Mouse (Mus musculus): ENCODE results near the gene Faap20. TPM values are rescaled to one million over a fixed set of nuclear protein-coding genes. Genes with fewer than 3 reads are reported as not detected.

Faap20 gene
- total RNA-seq, 1 experiment from 2014 or later = 17.0 TPM

DNA sequence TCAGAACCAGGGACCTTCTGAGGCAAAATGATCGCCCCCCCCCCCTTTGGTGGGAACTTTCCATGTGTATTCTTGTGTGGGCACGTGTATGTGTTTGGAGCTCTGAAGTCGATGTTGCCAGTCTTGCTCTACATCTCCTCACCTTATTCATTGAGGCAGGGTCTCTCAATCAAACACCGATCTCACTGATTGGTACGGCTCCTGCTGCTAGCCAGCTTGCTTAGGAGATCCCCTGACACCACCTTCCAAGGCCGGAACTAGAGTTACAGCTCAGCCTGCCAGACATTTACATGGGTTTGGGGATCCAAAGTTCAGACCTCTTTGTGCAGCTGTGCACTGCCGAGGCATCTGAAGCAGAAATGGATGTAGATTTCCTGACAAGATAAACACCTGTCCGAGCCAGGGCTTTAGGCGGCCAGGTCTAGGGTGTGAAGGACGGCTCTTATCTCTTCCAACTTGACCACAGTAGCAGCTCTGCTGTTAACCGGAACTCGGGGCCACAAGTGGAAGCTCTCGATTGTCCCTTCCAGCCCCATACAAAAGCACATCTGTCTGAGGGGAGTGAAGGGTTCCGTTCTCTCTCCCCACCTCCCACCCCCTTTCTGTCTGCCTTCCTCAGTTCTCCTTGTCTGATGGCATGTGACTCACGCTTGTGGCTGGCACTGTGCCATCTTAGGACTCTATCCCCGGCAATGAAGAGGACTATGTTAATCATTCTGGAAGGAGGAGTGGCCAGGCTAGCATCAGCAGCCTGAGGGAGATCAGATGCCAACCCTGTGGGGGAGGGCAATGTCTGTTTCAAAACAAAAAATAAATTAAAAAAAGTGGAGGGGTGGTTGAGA lies 30.5 kb downstream of the Faap20 start:
- ATAC-seq (replicated peaks; ENCODE audit: insufficient number of reproducible peaks, low FRiP score, low TSS enrichment, poor library complexity, severe bottlenecking) = no peak

DNA sequence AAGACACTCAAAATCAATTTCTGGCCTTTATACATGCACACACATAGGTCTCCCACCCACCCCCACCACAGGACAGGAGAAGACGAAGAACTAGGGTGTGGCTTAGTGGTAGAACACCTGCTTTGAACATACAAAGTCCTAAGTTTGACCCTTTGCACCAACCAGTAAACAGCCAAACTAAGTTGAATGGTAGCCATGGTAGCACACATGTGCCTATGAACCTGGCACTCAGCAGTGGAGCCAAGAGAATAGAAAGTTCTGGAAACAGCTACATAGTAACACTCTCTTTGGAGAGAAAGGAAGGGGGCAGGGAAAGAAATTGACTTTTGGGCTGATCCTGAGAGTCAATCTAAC lies 31.1 kb downstream of the Faap20 start:
- ATAC-seq (replicated peaks; ENCODE audit: insufficient number of reproducible peaks, low FRiP score, low TSS enrichment, poor library complexity, severe bottlenecking) = no peak

DNA sequence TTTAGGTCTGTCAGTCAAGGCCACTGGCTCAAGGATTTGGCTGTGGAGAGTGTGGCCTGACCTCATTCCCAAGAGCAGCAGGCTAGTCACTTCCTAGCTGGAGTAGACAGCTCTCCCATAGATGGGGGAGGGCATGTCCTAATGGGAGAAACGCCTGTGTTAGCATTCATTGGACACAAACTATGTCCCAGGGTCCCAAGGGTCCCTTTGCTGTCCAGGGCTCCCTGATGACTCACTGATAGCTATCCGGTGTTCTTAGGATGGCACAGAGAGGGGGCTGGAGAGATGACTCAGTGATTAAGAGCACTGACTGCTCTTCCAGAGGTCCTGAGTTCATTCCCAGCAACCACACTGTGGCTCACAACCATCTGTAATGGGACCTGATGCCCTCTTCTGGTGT lies 31.6 kb downstream of the Faap20 start:
- ATAC-seq (replicated peaks; ENCODE audit: insufficient number of reproducible peaks, low FRiP score, low TSS enrichment, poor library complexity, severe bottlenecking) = no peak

DNA sequence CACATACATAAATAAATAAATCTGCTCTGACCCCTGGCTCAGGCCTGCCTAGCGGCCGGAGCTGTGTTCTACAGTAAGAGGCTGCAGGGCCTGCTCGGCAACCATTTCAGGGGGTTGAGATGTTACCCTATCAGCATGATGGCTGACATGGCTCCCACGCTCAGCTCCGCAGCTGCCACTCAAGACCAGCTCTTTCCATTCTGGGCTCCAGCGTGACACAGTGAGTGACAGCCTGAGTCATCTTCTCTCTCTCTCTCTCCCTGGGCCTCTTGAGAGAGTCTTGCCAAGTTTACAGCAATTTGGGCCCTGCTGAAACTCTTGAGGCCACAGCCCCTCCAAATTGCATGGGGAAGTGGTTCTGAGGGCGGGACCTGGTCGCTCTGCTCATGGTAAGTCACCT lies 32.0 kb downstream of the Faap20 start:
- no peak for ATAC-seq (replicated peaks; ENCODE audit: insufficient number of reproducible peaks, low FRiP score, low TSS enrichment, poor library complexity, severe bottlenecking)

DNA sequence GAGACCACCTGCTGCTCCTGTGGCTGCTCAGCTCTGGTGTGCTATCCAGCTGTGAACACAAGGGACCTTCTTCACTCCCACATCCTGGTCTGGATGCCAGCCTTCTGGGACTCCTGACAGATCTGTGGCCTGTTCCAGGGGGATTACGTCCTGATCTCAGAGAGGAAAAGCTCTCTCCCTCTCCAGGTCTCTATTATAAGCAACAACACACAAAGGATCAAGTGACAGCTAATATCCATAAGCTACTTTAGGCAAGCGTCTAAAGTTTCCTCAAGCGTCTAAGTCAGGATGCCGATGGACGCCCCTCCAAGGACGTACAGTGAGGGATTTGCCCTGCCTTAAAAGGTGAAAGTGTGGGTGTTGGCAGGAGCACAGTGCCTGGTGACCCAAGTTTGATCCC lies 32.6 kb downstream of the Faap20 start:
- no peak for ATAC-seq (replicated peaks; ENCODE audit: insufficient number of reproducible peaks, low FRiP score, low TSS enrichment, poor library complexity, severe bottlenecking)

DNA sequence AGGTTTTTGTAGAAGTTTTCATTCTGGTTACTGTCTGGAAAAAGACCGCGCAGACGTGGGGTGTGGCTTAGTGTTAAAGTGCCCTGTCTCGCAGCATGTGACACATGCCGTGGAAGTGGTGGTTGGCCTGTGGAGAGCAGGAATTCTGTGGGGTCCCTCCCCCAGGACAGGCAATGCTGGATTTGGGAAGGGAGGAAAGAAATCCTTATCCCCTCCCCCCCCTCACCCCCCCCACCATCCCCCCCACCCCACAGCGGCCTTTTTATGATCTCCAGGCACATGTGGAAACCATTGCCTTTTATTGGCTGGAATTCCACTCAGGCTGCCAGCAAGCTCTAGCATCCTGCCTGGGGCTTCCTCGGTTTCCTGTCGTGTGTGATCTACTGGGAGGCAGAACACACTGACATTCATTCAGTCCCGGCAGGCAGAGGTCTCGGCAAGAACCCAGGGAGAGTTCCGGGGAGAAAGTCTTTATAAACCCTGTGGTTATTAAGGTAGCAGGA lies 33.5 kb downstream of the Faap20 start:
- no peak for ATAC-seq (replicated peaks; ENCODE audit: insufficient number of reproducible peaks, low FRiP score, low TSS enrichment, poor library complexity, severe bottlenecking)

DNA sequence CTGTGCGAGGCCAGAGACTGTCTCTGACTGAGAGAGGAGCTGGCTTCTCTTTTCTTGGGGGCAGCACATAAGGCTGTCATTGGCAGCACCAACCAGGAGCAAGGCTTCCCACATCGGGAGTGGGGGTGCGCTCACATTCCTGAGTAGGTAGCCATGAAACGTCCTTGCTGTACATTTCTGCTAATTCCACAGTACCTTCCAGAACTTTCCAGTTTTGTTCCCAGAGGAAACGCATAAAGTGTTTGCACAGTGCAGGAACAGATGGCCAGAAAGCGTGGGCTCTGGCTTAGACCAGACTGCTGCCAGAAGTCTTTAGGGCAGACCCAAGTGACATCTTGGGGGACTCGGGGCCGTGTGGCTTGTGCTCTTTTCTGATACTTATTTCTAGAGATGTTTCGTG lies 34.0 kb downstream of the Faap20 start:
- no peak for ATAC-seq (replicated peaks; ENCODE audit: insufficient number of reproducible peaks, low FRiP score, low TSS enrichment, poor library complexity, severe bottlenecking)

DNA sequence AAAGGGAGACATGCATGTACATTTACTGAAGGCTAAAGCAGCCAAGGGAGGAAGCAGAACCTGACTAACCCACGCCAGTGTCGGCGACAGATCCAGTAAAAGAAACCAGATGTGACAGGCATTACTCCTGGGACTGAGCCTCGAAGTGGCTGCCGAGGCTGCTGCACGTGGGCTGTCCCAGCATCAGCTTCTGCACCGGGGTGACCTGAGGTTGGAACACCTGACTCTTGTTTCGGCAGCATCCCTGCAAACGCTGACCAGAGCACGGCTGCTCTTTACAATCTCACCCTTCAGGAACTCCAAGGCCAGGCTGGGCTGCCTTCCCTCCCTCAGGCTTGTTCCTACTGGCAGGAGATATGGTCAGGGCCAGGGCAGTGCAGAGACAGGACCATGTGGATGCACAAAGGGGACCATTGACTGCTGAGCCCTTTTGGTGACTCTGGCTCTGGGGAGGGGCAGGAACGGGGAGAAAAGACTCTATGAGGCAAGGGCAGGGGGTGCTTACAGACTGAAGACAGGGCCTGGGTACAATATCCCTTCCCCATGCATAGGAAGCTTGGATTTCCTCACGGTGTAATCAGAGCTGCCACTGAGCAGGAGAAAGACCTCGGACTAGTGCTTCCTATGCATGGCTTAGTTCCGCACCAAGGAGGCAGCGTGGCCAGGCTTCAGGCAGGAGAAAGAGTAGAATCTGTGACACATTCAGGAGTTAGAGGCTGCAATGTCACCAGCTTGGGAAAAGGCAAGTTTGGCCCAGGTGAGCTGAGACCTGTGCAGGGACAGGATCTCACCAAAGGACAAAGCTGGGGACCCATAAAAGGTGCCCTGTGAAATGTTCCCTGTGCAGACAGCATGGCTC lies 35.1 kb downstream of the Faap20 start:
- no peak for ATAC-seq (replicated peaks; ENCODE audit: insufficient number of reproducible peaks, low FRiP score, low TSS enrichment, poor library complexity, severe bottlenecking)

DNA sequence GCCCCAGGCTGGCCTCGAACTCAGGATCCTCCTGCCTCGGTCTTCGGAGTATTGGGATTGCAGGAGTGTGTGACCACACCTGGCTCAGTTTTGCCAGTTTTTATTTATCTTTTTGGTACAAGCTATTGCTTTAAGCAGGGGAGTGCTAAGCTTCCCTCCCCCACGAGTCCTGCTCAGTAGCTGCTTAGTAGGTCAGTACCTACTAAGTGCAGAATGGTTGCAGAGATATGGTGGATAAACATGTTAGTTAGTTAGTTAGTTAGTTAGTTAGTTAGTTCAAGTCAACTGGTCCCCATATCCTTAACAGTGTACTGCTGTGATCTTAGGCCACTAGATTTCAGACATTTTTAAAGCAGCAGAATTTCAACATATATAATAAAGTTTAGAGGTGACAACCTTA lies 36.5 kb downstream of the Faap20 start:
- no peak for ATAC-seq (replicated peaks; ENCODE audit: insufficient number of reproducible peaks, low FRiP score, low TSS enrichment, poor library complexity, severe bottlenecking)

DNA sequence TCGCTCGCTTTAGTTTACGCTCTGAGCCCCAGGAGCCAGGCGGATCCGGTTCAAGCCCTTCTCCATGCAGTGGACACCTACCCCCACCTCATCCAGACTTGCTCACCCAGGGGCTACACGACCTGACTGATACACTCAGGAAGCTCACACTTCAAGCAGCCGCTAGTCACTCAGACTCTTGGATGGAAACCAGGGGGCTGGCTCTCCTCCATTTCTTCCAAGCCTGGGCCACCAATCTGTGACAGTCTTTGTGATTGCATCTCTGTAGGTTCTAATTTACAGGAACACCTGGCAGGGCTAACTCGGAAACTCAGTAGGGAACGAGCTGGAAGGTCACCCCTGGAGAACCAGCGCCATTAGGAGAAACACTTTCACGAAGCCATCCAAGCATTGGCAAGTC lies 38.1 kb downstream of the Faap20 start:
- ATAC-seq (replicated peaks; ENCODE audit: insufficient number of reproducible peaks, low FRiP score, low TSS enrichment, poor library complexity, severe bottlenecking) = no peak

DNA sequence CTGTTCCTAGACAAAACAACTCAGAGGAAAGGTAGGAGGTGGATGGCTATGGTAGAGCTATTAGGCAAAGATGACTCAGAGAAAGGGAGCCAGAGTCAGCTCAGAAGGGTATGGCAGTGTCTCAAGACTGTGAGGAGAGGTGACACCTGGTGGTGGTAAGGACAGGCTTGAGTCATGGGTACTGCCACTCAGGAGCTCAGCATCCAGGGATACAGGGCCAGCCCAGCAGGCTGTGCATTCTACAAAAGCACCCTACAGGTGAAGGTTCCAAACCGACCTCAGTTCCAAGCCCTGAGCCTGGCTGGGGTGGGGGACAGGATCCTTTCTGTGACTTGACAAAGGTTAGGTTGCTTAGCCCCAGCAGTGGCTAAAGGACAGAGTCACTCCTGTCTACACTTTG lies 39.0 kb downstream of the Faap20 start:
- no peak for ATAC-seq (replicated peaks; ENCODE audit: insufficient number of reproducible peaks, low FRiP score, low TSS enrichment, poor library complexity, severe bottlenecking)

DNA sequence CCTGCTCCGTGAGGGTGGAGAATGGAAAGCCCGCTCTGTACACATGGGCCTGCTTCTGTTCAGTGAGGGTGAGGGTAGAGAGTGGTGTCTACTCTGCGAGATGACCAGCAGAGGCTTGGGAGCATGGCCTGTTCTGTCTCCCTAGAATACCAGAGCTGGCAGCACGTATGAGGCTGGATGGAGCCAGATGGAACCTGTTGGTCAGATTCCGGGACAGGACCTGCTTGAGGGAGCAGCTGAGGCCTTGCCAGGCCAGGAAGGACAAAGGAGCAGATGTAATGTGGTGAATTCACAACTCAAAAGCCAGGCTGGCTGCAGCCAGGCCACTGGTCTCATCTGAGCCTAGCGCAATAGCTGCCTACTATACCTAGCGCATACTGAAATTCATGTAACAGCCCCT lies 40.4 kb downstream of the Faap20 start:
- ATAC-seq (replicated peaks; ENCODE audit: insufficient number of reproducible peaks, low FRiP score, low TSS enrichment, poor library complexity, severe bottlenecking) = no peak

DNA sequence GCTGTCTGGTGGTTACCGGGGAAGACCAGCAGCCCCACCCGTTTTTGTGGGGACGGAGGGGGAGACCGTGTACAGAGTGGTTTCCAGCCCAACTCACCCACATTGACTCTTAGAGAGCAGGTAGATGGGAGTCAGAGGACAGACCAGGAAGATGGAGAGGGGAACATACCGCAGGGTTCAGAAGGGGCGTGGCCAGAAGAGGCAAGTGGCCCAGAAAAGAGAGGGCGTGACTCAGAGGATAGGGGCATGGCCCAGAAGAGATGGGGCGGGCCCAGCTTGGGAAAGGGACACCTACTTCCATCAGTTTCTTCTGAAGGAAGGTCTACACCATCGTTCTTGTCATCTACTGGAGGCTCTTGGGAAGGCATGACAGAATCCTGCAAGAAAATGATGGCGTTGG lies 43.3 kb downstream of the Faap20 start:
- ATAC-seq (replicated peaks; ENCODE audit: insufficient number of reproducible peaks, low FRiP score, low TSS enrichment, poor library complexity, severe bottlenecking) = no peak

DNA sequence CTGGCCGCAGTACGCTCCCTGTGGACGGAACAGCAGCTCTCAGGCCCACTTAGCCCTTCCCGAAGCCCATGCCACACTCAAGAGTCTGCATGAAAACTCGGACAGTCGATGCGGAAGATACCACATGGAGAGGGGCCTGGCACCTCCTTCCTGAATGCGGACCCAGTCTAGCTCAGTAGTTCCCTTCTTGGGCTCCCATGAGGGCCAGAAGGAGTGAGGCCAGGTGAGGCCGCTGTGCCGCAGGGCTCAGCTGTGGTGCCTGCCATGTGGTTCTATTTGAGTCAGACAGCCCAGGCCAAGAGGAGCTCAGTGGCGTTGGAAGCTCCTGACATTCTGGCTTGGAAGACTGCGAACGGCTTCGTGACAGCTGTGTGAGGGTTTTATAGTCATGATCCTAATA lies 44.8 kb downstream of the Faap20 start:
- ATAC-seq (replicated peaks; ENCODE audit: insufficient number of reproducible peaks, low FRiP score, low TSS enrichment, poor library complexity, severe bottlenecking) = no peak

DNA sequence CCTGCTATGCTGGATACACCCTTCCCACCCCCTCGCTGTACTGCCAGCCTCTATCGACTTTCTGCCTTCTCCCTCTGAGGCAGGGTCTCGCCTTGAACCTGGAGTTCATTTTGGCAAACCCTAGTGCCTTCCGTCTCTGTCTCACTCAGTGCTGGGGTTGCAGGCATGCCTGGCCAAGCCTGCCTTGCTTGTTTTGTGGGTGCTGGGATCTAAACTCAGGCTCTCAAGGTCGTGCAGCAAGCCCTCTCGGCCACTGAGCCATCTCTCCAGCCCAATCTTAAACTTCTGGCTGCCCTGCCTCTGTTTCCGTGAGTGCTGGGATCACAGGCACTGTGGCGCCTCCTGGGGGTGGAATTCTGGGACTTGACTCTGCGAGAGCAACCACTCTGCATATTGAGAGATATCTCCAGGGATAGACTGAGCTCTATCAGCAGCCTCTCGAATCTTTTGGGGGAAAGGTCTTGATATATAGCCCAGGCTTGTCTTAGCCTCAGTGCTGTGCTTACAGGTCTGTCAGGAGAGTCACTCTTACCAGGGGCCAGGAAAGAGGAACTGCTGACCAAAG lies 45.5 kb downstream of the Faap20 start:
- ATAC-seq (replicated peaks; ENCODE audit: insufficient number of reproducible peaks, low FRiP score, low TSS enrichment, poor library complexity, severe bottlenecking) = no peak

DNA sequence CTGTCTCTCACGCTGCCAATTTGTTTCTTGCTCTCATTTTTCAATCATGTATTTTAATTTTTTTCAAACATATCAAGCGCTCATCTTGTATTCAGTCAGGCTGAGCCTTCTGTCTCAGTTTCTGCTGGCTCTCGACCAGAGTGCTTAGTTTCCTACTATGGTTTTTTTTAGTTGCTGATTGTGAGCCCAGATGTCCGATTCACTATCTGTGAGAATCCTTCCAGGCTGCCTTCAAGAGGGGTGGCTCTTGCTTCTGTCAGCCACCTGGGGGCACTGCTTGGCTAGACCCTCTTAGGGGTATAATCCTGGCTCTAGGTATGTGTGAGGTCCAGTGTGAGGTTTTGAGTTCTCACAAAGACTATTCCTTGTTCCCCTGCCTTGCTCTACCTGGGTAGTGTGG lies 46.4 kb downstream of the Faap20 start:
- no peak for ATAC-seq (replicated peaks; ENCODE audit: insufficient number of reproducible peaks, low FRiP score, low TSS enrichment, poor library complexity, severe bottlenecking)

DNA sequence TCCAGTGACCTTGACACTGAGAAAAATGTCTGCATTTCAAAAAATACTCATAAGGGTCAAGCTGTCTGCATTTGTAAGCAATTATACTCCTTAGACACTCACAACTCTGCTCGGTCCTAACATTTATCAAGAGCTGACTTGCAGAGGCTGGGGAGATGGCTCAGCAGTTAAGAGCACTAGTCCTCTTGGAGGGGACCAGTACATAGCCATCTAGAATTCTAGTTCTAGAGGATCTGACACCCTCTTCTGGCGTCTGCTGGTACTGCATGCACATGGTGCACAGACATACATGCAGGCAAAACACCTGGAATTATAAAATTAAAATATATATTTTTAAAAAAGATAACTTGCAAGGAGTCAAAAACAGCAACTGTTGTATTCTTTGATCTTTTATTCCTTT lies 47.5 kb downstream of the Faap20 start:
- ATAC-seq (replicated peaks; ENCODE audit: insufficient number of reproducible peaks, low FRiP score, low TSS enrichment, poor library complexity, severe bottlenecking) = no peak

DNA sequence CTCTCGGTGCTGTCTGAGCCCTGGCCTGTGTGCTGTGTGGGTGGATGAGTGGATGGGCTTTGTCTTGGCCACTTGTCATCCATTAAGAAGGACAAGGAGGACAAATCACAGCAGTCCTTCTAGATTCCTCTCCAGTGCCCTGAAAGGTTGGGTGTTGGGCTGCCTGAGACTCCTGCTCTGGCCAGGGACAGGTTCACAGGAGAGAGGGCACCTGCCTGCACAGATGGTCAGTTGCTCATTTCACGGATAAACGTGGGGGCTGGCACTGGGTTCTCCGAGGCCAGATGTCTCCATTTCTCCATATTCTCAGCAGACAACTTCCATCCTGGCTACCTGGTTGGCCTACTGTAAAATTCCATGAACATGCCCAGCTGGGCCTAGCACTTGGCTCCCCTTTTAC lies 49.2 kb downstream of the Faap20 start:
- no peak for ATAC-seq (replicated peaks; ENCODE audit: insufficient number of reproducible peaks, low FRiP score, low TSS enrichment, poor library complexity, severe bottlenecking)

DNA sequence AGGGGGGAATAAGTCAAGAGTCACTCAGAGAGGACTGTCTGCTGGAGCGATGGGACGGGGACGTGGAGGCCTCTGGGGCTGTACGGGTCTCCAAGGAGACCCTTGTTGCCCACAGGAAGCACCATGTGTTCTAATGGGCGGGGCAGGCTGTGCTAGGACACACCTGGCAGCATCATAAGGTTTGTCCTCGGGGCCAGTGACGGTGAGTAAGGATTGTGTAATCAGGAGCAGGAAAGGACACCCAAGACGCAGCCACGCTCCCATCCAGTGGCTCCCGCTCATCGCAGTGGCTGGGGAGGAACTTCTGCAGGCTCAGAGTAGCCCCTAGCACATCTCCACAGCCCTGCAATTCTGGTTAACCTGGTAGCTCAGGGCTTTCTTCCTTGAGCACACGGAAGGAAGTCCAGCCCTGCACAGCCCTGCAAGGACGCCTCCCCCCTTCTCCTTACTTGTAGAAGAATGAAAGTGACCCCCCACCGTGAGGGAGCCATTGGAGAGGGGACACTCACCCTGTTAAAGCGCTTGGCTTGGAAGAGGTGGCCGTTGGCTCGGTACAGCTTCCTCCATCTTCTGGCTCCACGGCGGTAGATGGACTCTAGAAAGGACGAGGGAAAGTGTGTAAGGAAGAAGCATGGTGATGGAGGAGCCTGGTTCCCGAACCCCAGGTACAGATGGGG lies 51.0 kb downstream of the Faap20 start:
- ATAC-seq (replicated peaks; ENCODE audit: insufficient number of reproducible peaks, low FRiP score, low TSS enrichment, poor library complexity, severe bottlenecking) = no peak

Measured in monocyte, adult 5-6 weeks (primary cell).